Mouse (Mus musculus): ENCODE data around the gene Stap1. TPM values are rescaled to one million over a fixed set of nuclear protein-coding genes. Genes with fewer than 3 reads are reported as not detected.

Stap1 gene
- total and polyA plus RNA-seq, 2 experiments from 2014 or later: 0.86 TPM; not detected in 1

DNA sequence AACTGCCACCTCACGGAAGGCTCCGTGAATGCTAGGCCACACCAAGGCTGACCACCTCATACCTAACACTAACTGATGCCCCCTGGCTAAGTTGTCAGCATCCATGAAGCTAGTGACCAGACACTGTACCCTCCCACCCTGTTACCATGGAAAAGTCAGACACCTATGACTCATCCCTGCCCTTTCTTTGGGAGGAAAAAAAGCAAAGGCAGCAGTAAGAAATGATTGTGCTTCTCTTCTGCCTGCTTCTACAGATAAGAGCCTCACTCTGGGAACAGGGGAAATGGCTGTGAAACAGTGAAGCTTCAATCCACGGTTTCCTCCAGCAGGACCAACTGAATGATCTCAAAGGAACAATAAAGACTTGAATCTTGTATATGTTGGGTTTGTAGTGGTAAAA, 3.1 kb upstream of the Stap1 start:
- no peak for TF ChIP-seq CTCF (IDR thresholded peaks at IDR 0.05; ENCODE audit: low read depth)
- WGBS: 78% methylated on average over 3 of the region's 3 CpGs
- Histone ChIP-seq H3K4me3 (ENCODE audit: low read length) (no peak overlapping the region), H3K4me2 (ENCODE audit: low read depth, low read length) (no peak overlapping the region), H3K4me1 (ENCODE audit: insufficient read depth, low read length) (peaks cover 7% of the 10 kb centered on the region; the same call in 1 of the 2 replicates), H3K9ac (replicated peaks; ENCODE audit: low read length) (no peak overlapping the region), H3K9me3 (ENCODE audit: low read length) (no peaks in the 10 kb centered on the region), H3K27ac (no peak overlapping the region), H3K27me3 (ENCODE audit: insufficient read depth, low read length) (no peaks in the 10 kb centered on the region), H3K36me3 (ENCODE audit: insufficient read depth, low read length) (no peaks in the 10 kb centered on the region)
- no peak for DNase-seq (ENCODE audit: low spot score)
- ATAC-seq: no peak

DNA sequence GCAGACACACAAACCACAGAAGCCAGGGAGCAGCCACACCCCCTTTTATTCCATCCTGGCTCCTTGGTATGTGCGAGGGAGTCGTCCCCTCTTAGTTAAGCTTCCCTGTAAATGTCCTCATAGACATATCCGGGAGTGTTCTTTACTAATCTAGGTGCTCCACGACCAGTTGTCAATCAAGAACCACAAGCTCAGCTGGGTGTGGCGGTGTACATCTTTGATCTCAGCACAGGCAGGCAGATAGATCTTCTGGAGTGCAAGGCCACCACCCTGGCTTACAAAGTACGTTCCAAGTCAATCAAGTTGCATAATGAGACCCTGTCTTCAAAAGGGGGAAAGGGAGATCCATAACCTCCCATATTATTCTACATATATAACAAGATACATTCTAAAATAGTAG, 2.4 kb upstream of the Stap1 start:
- no peak overlapping the region for H3K9ac ChIP-seq (replicated peaks; ENCODE audit: low read length)
- H3K36me3 ChIP-seq (ENCODE audit: insufficient read depth, low read length): no peaks in the 10 kb centered on the region
- no peak overlapping the region for H3K4me3 ChIP-seq (ENCODE audit: low read length)
- H3K27me3 ChIP-seq (ENCODE audit: insufficient read depth, low read length): no peaks in the 10 kb centered on the region
- H3K9me3 ChIP-seq (ENCODE audit: low read length): no peaks in the 10 kb centered on the region
- peaks cover 3% of the 10 kb centered on the region; the same call in 1 of the 2 replicates for H3K4me1 ChIP-seq (ENCODE audit: insufficient read depth, low read length)
- TF ChIP-seq CTCF (IDR thresholded peaks at IDR 0.05; ENCODE audit: low read depth): no peak
- WGBS: 80% methylated on average over 6 of the region's 6 CpGs
- no peak for ATAC-seq
- H3K4me2 ChIP-seq (ENCODE audit: low read depth, low read length): no peak overlapping the region
- no peak overlapping the region for H3K27ac ChIP-seq
- no peak for DNase-seq (ENCODE audit: low spot score)

DNA sequence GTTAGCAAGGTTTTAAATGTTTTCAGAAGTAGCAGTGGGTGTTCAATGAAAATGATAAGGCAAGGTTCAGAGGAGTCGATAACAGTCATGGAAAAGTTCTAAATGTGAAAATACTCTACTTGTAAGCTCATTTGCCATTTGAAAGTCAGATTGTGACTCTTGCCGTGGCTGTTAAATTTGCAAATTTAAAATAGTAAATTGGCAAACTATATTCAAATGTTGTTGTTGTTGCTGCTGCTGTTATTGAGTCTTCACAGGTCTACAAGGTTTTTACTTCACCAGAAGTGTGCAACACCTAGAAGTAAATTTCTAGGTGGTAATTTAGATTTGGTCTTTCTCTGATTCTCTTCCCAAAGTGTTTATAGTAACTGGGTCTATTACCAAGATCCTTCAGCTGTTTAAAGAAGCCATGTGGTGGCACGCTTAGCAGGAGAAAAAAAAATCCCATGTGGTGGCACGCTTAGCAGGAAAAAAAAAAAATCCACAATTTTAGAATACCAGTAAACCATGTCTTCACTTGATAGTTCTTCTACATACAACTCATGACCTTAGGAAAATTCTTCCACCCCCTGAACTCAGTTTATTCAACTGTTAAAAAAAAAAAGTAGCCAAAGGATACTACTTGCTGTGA, 1.3 kb downstream of the Stap1 start:
- Histone ChIP-seq H3K27ac (no peak overlapping the region), H3K4me1 (ENCODE audit: insufficient read depth, low read length) (no peaks in the 10 kb centered on the region), H3K9ac (replicated peaks; ENCODE audit: low read length) (no peak overlapping the region), H3K4me3 (ENCODE audit: low read length) (no peak overlapping the region), H3K27me3 (ENCODE audit: insufficient read depth, low read length) (no peaks in the 10 kb centered on the region), H3K36me3 (ENCODE audit: insufficient read depth, low read length) (no peaks in the 10 kb centered on the region), H3K9me3 (ENCODE audit: low read length) (no peaks in the 10 kb centered on the region), H3K4me2 (ENCODE audit: low read depth, low read length) (no peak overlapping the region)
- DNase-seq (ENCODE audit: low spot score) (no peak), ATAC-seq (no peak)
- 87% methylated on average over 4 of the region's 4 CpGs for WGBS
- TF ChIP-seq CTCF (IDR thresholded peaks at IDR 0.05; ENCODE audit: low read depth): no peak

DNA sequence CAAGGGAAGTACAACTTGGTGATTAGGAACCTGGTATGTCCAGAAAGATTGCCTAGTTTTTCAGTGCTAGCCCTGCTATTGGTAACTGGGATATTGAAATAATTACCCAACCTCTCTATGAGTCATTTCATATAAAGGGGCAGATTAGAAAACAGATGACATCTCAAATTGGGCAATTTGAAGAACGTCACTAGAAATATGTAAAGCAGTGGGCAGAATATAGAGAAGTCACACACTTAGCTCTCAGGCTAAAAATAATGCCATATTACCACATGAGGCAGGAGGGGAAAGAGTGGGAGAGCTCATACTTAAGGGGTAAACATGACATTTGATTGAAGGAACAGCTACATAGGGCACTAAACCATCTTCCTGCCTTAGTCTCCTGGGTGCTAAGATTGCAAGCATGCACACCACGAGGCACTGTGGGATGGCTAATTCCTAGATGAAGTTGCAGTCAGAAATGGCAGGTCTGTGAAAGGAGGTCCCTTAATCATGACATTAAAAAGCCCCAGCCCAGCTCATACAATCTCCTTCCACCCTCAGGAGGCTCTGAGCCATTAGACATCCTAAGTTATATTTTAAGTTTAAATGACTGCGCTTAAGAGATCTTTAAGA, 7.3 kb downstream of the Stap1 start:
- Histone ChIP-seq H3K9me3 (ENCODE audit: low read length) (no peaks in the 10 kb centered on the region), H3K27ac (no peak overlapping the region), H3K4me1 (ENCODE audit: insufficient read depth, low read length) (no peaks in the 10 kb centered on the region), H3K36me3 (ENCODE audit: insufficient read depth, low read length) (no peaks in the 10 kb centered on the region), H3K4me3 (ENCODE audit: low read length) (no peak overlapping the region), H3K9ac (replicated peaks; ENCODE audit: low read length) (no peak overlapping the region), H3K4me2 (ENCODE audit: low read depth, low read length) (no peak overlapping the region), H3K27me3 (ENCODE audit: insufficient read depth, low read length) (no peaks in the 10 kb centered on the region)
- DNase-seq (ENCODE audit: low spot score) (no peak), ATAC-seq (no peak)
- no peak for TF ChIP-seq CTCF (IDR thresholded peaks at IDR 0.05; ENCODE audit: low read depth)
- WGBS: 78% methylated on average over 3 of the region's 3 CpGs

DNA sequence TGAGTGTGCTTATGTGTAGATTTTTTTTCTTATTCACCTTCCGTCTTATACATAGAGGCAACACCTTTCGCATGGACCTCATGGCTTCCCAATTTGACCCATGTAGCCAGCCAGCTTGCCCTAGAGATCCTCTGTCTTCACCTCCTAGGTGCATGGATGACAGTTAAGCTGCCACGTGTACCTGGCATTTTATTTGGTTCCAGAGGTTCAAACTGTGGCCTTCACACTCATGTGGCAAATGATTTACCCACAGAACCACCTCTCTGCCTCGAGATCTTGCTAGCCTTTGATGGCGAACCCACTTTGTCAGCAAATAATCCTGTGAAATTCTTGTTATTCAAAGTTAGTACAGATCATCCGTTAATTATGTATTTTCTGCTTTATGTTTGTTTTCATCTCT, 12.4 kb downstream of the Stap1 start:
- 85% methylated on average over 6 of the region's 6 CpGs for WGBS
- DNase-seq (ENCODE audit: low spot score) (no peak), ATAC-seq (no peak)
- no peak overlapping the region for H3K27ac ChIP-seq
- no peak overlapping the region for H3K9ac ChIP-seq (replicated peaks; ENCODE audit: low read length)
- no peaks in the 10 kb centered on the region for H3K4me1 ChIP-seq (ENCODE audit: insufficient read depth, low read length)
- H3K36me3 ChIP-seq (ENCODE audit: insufficient read depth, low read length): no peaks in the 10 kb centered on the region
- TF ChIP-seq CTCF (IDR thresholded peaks at IDR 0.05; ENCODE audit: low read depth): no peak
- H3K27me3 ChIP-seq (ENCODE audit: insufficient read depth, low read length): no peaks in the 10 kb centered on the region
- no peak overlapping the region for H3K4me3 ChIP-seq (ENCODE audit: low read length)
- no peak overlapping the region for H3K4me2 ChIP-seq (ENCODE audit: low read depth, low read length)
- no peaks in the 10 kb centered on the region for H3K9me3 ChIP-seq (ENCODE audit: low read length)

DNA sequence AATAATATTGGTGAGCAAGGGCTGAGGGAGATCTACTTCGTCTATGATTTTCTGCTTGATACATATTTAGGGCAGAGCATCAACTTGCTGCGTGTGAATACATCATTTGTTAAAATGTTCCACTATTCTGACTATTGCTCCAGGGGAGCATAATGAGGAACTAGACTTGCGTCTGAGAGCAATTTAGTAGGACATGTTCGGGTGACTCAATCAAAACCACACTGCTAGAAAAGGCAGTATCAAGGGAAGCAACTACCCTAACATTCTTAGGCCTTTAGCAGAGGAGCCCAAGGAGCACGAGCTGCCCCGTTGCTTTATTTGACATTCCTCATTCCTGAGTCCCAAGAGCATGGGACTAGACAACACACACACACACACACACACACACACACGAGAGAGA, 13.4 kb downstream of the Stap1 start:
- Histone ChIP-seq H3K9me3 (ENCODE audit: low read length) (no peaks in the 10 kb centered on the region), H3K4me2 (ENCODE audit: low read depth, low read length) (no peak overlapping the region), H3K9ac (replicated peaks; ENCODE audit: low read length) (no peak overlapping the region), H3K27me3 (ENCODE audit: insufficient read depth, low read length) (no peaks in the 10 kb centered on the region), H3K4me3 (ENCODE audit: low read length) (no peak overlapping the region), H3K4me1 (ENCODE audit: insufficient read depth, low read length) (no peaks in the 10 kb centered on the region), H3K27ac (no peak overlapping the region), H3K36me3 (ENCODE audit: insufficient read depth, low read length) (no peaks in the 10 kb centered on the region)
- no peak for TF ChIP-seq CTCF (IDR thresholded peaks at IDR 0.05; ENCODE audit: low read depth)
- no peak for ATAC-seq
- no peak for DNase-seq (ENCODE audit: low spot score)
- WGBS: 81% methylated on average over 7 of the region's 7 CpGs

DNA sequence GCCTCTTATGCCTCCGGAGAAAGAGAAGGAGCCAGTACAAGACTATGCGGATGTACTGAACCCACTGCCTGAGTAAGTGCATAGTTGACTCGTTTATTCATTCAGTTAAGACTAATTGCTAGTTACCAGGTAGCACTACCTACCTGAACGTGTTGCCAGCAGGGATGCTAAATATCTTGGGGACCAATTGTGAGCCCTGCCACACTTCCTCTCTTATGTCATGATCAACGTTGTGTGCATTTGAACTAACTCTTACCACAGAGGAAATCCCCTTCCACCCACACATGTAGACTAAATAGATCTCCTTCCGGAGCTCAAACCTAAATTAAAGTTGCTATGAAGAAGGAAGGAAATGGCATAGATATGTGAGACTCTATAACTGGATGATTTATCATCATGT, 15.2 kb downstream of the Stap1 start:
- H3K36me3 ChIP-seq (ENCODE audit: insufficient read depth, low read length): no peaks in the 10 kb centered on the region
- H3K27ac ChIP-seq: no peak overlapping the region
- no peak overlapping the region for H3K9ac ChIP-seq (replicated peaks; ENCODE audit: low read length)
- no peaks in the 10 kb centered on the region for H3K27me3 ChIP-seq (ENCODE audit: insufficient read depth, low read length)
- H3K4me1 ChIP-seq (ENCODE audit: insufficient read depth, low read length): no peaks in the 10 kb centered on the region
- TF ChIP-seq CTCF (IDR thresholded peaks at IDR 0.05; ENCODE audit: low read depth): no peak
- DNase-seq (ENCODE audit: low spot score): no peak
- ATAC-seq: no peak
- H3K4me2 ChIP-seq (ENCODE audit: low read depth, low read length): no peak overlapping the region
- H3K4me3 ChIP-seq (ENCODE audit: low read length): no peak overlapping the region
- no peaks in the 10 kb centered on the region for H3K9me3 ChIP-seq (ENCODE audit: low read length)
- WGBS: 82% methylated on average over 6 of the region's 6 CpGs
